Mouse (Mus musculus): ENCODE measurements around the gene Mtg2. TPM values are rescaled to one million over a fixed set of nuclear protein-coding genes. Genes with fewer than 3 reads are reported as not detected.

Gene Mtg2
- total RNA-seq, 2 experiments from 2014 or later: 13.4 to 15.0 TPM

Other genes with a start within 250 kb of the Mtg2 start
- 10 to 100 TPM; 14.1 to 15.7 TPM for gene Taf4, start 93.9 kb upstream of the Mtg2 start, total RNA-seq (2021)
- gene Lsm14b, start 45.6 kb upstream of the Mtg2 start, total RNA-seq (2021): 10 to 100 TPM; 48.3 to 50.8 TPM
- gene Psma7, start 28.2 kb upstream of the Mtg2 start, total RNA-seq (2021): 100 to 1,000 TPM; 201 TPM
- gene Ss18l1, start 28.1 kb upstream of the Mtg2 start, total RNA-seq (2021): 1 to 10 TPM; 3.7 to 4.3 TPM
- gene Hrh3, start 33.9 kb downstream of the Mtg2 start, total RNA-seq (2021): under 1 TPM; 0.10 to 0.34 TPM
- 10 to 100 TPM; 27.7 to 32.1 TPM for gene Osbpl2, start 48.7 kb downstream of the Mtg2 start, total RNA-seq (2021)
- 100 to 1,000 TPM; 113 to 131 TPM for gene Adrm1, start 100.9 kb downstream of the Mtg2 start, total RNA-seq (2021)
- 10 to 100 TPM; 32.3 to 42.7 TPM for gene Lama5, start 155.3 kb downstream of the Mtg2 start, total RNA-seq (2021)
- 100 to 1,000 TPM; 786 to 791 TPM for gene Rps21, start 186.8 kb downstream of the Mtg2 start, total RNA-seq (2021)
- 10 to 100 TPM; 13.4 to 14.6 TPM for gene Cables2, start 202.9 kb downstream of the Mtg2 start, total RNA-seq (2021)
- gene Rbbp8nl, start 219.3 kb downstream of the Mtg2 start, total RNA-seq (2021): not detected

Data from gastrocnemius, postnatal 4 days (tissue).